ENCODE assay signal across 8 mouse cellular contexts in the genomic region with DNA sequence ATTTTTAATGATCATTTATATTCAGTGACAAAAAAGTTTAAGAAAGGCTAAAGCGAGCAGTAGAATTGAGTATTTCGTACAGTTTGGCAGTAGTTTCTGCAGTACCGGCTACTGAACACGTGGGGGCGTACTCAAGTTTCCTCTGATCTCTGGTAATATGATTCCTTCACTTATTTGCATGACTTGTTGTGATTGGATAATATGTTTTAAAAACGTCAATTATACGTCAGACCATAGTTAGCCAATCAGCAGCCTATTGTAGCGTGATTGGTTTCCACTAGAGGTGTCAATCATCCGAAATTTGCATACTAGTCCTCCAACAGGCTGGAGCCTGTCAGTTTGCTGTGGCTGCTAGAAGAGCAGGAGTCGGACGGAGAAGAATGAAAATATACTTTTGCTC.
DNase-seq lines count a peak whose midpoint lies in the region; ATAC-seq and TF ChIP-seq lines count a peak whose summit lies in the region.

No protein-coding gene starts in this region.

- TF ChIP-seq POLR2A in MEL (IDR thresholded peaks at IDR 0.05; ENCODE audit: control insufficient read depth in 1 of 2, insufficient read depth in 1 of 2, low read depth in 1 of 2, low read length in 2 of 2, poor library complexity in 1 of 2): no peak

- TF ChIP-seq EP300 in MEL (IDR thresholded peaks at IDR 0.05; ENCODE audit: low read depth in 1 of 2, low read length in 2 of 2): no peak

- no peaks in the 10 kb centered on the region; a peak in 1 of 4 replicates for H3K4me1 ChIP-seq in MEL (ENCODE audit: control insufficient read depth in 1 of 2, insufficient read depth in 2 of 2, low read length in 2 of 2)
- H3K4me1 ChIP-seq in heart, embryonic 14.5 days (ENCODE audit: control insufficient read depth in 2 of 2, insufficient read depth in 2 of 2, low read length in 2 of 2): peaks cover 23 to 42% of the 10 kb centered on the region in 2 experiments
- H3K4me1 ChIP-seq in kidney, embryonic 15.5 days: peaks cover 52% of the 10 kb centered on the region

- no peak; a peak in 1 of 6 replicates for TF ChIP-seq CTCF in MEL (IDR thresholded peaks at IDR 0.05 in 2 of 3, conservative IDR thresholded peaks at IDR 0.05 in 1 of 3; ENCODE audit: control insufficient read depth in 1 of 3, insufficient read depth in 1 of 3, low read depth in 2 of 3, low read length in 3 of 3, poor library complexity in 1 of 3, severe bottlenecking in 1 of 3)

- under 1% methylated on average over 11 of the region's 11 CpGs for WGBS in heart, embryonic 14.5 days
- under 1% methylated on average over 11 of the region's 11 CpGs for WGBS in kidney, embryonic 15.5 days

- peak overlapping the region; percentile 80 for H3K4me2 ChIP-seq in heart, embryonic 14.5 days (ENCODE audit: low read length)
- H3K4me2 ChIP-seq in kidney, embryonic 15.5 days: peak overlapping the region; percentile 54

- H3K27me3 ChIP-seq in MEL (ENCODE audit: control insufficient read depth in 1 of 2, insufficient read depth in 2 of 2, low read length in 2 of 2): no peaks in the 10 kb centered on the region
- peaks cover 15% of the 10 kb centered on the region; the same call in 1 of the 2 replicates for H3K27me3 ChIP-seq in heart, embryonic 14.5 days (ENCODE audit: control insufficient read depth, insufficient read depth, low read length)
- peaks cover 14% of the 10 kb centered on the region for H3K27me3 ChIP-seq in kidney, embryonic 15.5 days
- H3K27me3 ChIP-seq in splenic B cell, adult 2 months (ENCODE audit: control insufficient read depth, insufficient read depth, low read length, poor library complexity, severe bottlenecking): peaks cover 11% of the 10 kb centered on the region

- no peaks in the 10 kb centered on the region for H3K9me3 ChIP-seq in MEL (replicated peaks; ENCODE audit: insufficient read depth, low read length)
- no peaks in the 10 kb centered on the region for H3K9me3 ChIP-seq in heart, embryonic 14.5 days (ENCODE audit: control insufficient read depth, low read length)
- no peaks in the 10 kb centered on the region for H3K9me3 ChIP-seq in kidney, embryonic 15.5 days (replicated peaks)

- peak; percentile 73 for ATAC-seq in erythroblast, adult 5-6 weeks (replicated peaks; ENCODE audit: low FRiP score, poor library complexity, severe bottlenecking)
- ATAC-seq in heart, embryonic 14.5 days (ENCODE audit: insufficient number of reproducible peaks, insufficient read depth, low FRiP score, low read depth): peak; percentile 80
- ATAC-seq in kidney, embryonic 15.5 days (replicated peaks; ENCODE audit: low FRiP score): peak; percentile 68

- no peak for TF ChIP-seq RAD21 in MEL (IDR thresholded peaks at IDR 0.05; ENCODE audit: low read depth, low read length)

- DNase-seq in 3T3-L1 (ENCODE audit: low read depth, low spot score) (peak; percentile 100), MEL (ENCODE audit: low read depth, low spot score) (peak; percentile 25)
- peak; percentile 90 for DNase-seq in lung, postnatal 25 days (ENCODE audit: low spot score)
- peak; percentile 65 for DNase-seq in splenic B cell, adult 2 months (ENCODE audit: low read depth, low spot score)
- DNase-seq in spleen, adult 18-20 months: no peak

- H3K9ac ChIP-seq in MEL (ENCODE audit: control insufficient read depth, low read depth, low read length, poor library complexity, severe bottlenecking): no peak overlapping the region
- H3K9ac ChIP-seq in heart, embryonic 14.5 days (ENCODE audit: low read length): peak overlapping the region; percentile 78; the same call in 1 of the 2 replicates
- no peak overlapping the region for H3K9ac ChIP-seq in kidney, embryonic 15.5 days

- H3K27ac ChIP-seq in MEL (ENCODE audit: control insufficient read depth, low read depth, low read length): no peak overlapping the region
- peak overlapping the region in 1 of 2 experiments; percentile 87; a peak in 2 of 4 replicates for H3K27ac ChIP-seq in heart, embryonic 14.5 days (replicated peaks in 1 of 2; ENCODE audit: control insufficient read depth in 1 of 2, insufficient read depth in 1 of 2, low read depth in 2 of 2, low read length in 2 of 2)
- peak overlapping the region; percentile 92 for H3K27ac ChIP-seq in kidney, embryonic 15.5 days

- no peaks in the 10 kb centered on the region for H3K36me3 ChIP-seq in MEL (ENCODE audit: control insufficient read depth in 1 of 2, insufficient read depth in 2 of 2, low read length in 2 of 2)
- no peaks in the 10 kb centered on the region for H3K36me3 ChIP-seq in heart, embryonic 14.5 days (ENCODE audit: control insufficient read depth, insufficient read depth, low read length)
- H3K36me3 ChIP-seq in kidney, embryonic 15.5 days: no peaks in the 10 kb centered on the region
- H3K36me3 ChIP-seq in splenic B cell, adult 2 months (ENCODE audit: control insufficient read depth, insufficient read depth, low read length, poor library complexity, severe bottlenecking): no peaks in the 10 kb centered on the region; the same call in 1 of the 2 replicates

- H3K4me3 ChIP-seq in MEL (ENCODE audit: control insufficient read depth in 1 of 2, insufficient read depth in 1 of 2, low read depth in 2 of 2, low read length in 2 of 2): no peak overlapping the region
- peak overlapping the region in 1 of 2 experiments; percentile 36; a peak in 2 of 4 replicates for H3K4me3 ChIP-seq in heart, embryonic 14.5 days (ENCODE audit: control insufficient read depth in 1 of 2, insufficient read depth in 1 of 2, low read depth in 1 of 2, low read length in 2 of 2)
- H3K4me3 ChIP-seq in kidney, embryonic 15.5 days (replicated peaks): peak overlapping the region; percentile 25; the same call in 1 of the 2 replicates

- H3K79me2 ChIP-seq in MEL (ENCODE audit: control insufficient read depth, insufficient read depth, low read length, poor library complexity): no peaks in the 10 kb centered on the region

TF ChIP-seq in MEL, 35 proteins besides CTCF, POLR2A, EP300 and RAD21:
- TF ChIP-seq USF1 (IDR thresholded peaks at IDR 0.05; ENCODE audit: low read depth, low read length): no peak
- TF ChIP-seq ETS1 (IDR thresholded peaks at IDR 0.05; ENCODE audit: low read depth, low read length): no peak
- TF ChIP-seq USF2 (IDR thresholded peaks at IDR 0.05; ENCODE audit: borderline replicate concordance in 1 of 2, insufficient read depth in 1 of 2, low read depth in 1 of 2, low read length in 2 of 2): no peak
- no peak for TF ChIP-seq CHD1 (IDR thresholded peaks at IDR 0.05; ENCODE audit: low read depth, low read length)
- no peak for TF ChIP-seq SMC3 (IDR thresholded peaks at IDR 0.05; ENCODE audit: low read depth, low read length)
- no peak for TF ChIP-seq ZMIZ1 (IDR thresholded peaks at IDR 0.05; ENCODE audit: low read depth, low read length)
- TF ChIP-seq TAL1 (IDR thresholded peaks at IDR 0.05; ENCODE audit: low read length): no peak
- TF ChIP-seq POLR2AphosphoS2 (IDR thresholded peaks at IDR 0.05; ENCODE audit: low read length): no peak
- TF ChIP-seq CHD2 (IDR thresholded peaks at IDR 0.05; ENCODE audit: low read length): no peak
- TF ChIP-seq TBP (IDR thresholded peaks at IDR 0.05; ENCODE audit: low read depth, low read length): no peak

Comparison
In these comparisons a context has a peak if more than half of its experiments do, and no peak if none do; other contexts are left out.
1. DNase-seq: peak in 3T3-L1 (single experiment), MEL (single experiment), lung, postnatal 25 days (single experiment) and splenic B cell, adult 2 months (single experiment); none in spleen, adult 18-20 months (0 of 2).
2. Peak in every context shown above with its lines, with median percentiles within 50 percentile points of each other: ATAC-seq.